Mouse (Mus musculus): ENCODE results near the gene Agpat3.

DNA sequence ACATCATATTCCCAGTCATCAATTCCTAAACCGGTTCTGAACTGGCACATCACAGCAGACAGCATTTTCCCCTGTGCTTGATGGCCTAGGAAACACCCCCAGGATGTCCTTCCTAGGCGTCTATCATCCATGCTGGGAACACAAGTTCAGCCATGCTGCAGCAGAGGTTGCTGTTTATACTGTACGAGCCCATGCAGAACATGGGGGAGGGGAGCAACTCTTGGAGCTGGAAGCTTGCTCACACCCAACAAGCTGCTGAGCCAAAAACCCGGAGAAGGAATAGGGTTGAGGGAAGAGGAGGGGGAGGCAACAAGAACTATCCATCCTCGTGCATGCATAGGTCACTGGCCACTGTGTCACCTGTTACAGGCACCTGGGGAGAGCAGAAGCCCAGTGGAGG lies 92.0 kb downstream of the Agpat3 start:
- TF ChIP-seq CTCF (IDR thresholded peaks at IDR 0.05; ENCODE audit: control insufficient read depth, insufficient read depth, low read length) (no peak), POLR2A (IDR thresholded peaks at IDR 0.05; ENCODE audit: borderline replicate concordance, control insufficient read depth, low read depth, low read length) (no peak)
